Mouse (Mus musculus) myocyte (in vitro differentiated cells): ENCODE measurements at regions not wholly inside any gene's neighbourhood (a gene's known extent, or its start where the extent isn't known, plus 50 kb on each side); places are given as distances from the start of the nearest gene placed in this dataset.

ENCODE experiments used
- H3K27me3 ChIP-seq: one replicate; pipeline ENCODE4 v1.6.1; 2011; ENCODE audit not compliant: control insufficient read depth, insufficient read depth, insufficient read length
- H3K36me3 ChIP-seq: one replicate; pipeline ENCODE4 v1.6.1; 2011; ENCODE audit not compliant: control insufficient read depth, insufficient read depth
- H3K4me2 ChIP-seq: one replicate; pipeline ENCODE4 v1.6.1; 2011; ENCODE audit warnings: low read depth, control low read depth
- H3K4me3 ChIP-seq: one replicate; pipeline ENCODE4 v1.5.1; 2011; ENCODE audit warnings: mild to moderate bottlenecking, control low read depth, moderate library complexity
- H3K79me2 ChIP-seq: one replicate; pipeline ENCODE4 v1.6.1; 2011; ENCODE audit not compliant: control insufficient read depth, insufficient read depth
- H3ac ChIP-seq: one replicate; pipeline ENCODE4 v1.6.1; 2011; ENCODE audit not compliant: control insufficient read depth, insufficient read length
- CEBPB ChIP-seq: IDR thresholded peaks from 2 replicates; pipeline ENCODE4 v1.6.1; 2011; ENCODE audit warnings: mild to moderate bottlenecking, moderate library complexity; ENCODE audit not compliant: poor library complexity, insufficient read depth, severe bottlenecking
- E2F4 ChIP-seq: IDR thresholded peaks from one replicate; pipeline ENCODE4 v1.6.1; 2011; ENCODE audit warnings: mild to moderate bottlenecking, control low read depth, moderate library complexity; ENCODE audit not compliant: insufficient read depth
- MAX ChIP-seq: IDR thresholded peaks from one replicate; pipeline ENCODE4 v1.6.1; 2011; ENCODE audit warnings: low read depth, mild to moderate bottlenecking, control low read depth
- MYOD1 ChIP-seq, 3 experiments: IDR thresholded peaks; one replicate each; pipeline ENCODE4 v1.6.1; 2011; ENCODE audit warnings: control low read depth in 2 of 3, low read depth in 2 of 3, mild to moderate bottlenecking in 2 of 3, moderate library complexity in 1 of 3; ENCODE audit not compliant: insufficient read length in 2 of 3, control insufficient read depth in 1 of 3
- MYOG ChIP-seq, 3 experiments: IDR thresholded peaks; one replicate each; pipeline ENCODE4 v1.6.1; 2011; ENCODE audit warnings: control low read depth in 2 of 3, low read depth in 2 of 3, mild to moderate bottlenecking in 2 of 3; ENCODE audit not compliant: insufficient read length in 2 of 3, control insufficient read depth in 1 of 3, insufficient read depth in 1 of 3
- POLR2A ChIP-seq: IDR thresholded peaks from one replicate; pipeline ENCODE4 v1.6.1; 2011; ENCODE audit warnings: low read depth, mild to moderate bottlenecking, control low read depth, moderate library complexity; ENCODE audit not compliant: insufficient read length
- POLR2AphosphoS2 ChIP-seq: IDR thresholded peaks from one replicate; pipeline ENCODE4 v1.6.1; 2011; ENCODE audit warnings: low read depth, control low read depth; ENCODE audit not compliant: insufficient read length
- REST ChIP-seq: IDR thresholded peaks from one replicate; pipeline ENCODE4 v1.6.1; 2011; ENCODE audit warnings: mild to moderate bottlenecking, control low read depth, moderate library complexity; ENCODE audit not compliant: insufficient read depth, insufficient read length
- SRF ChIP-seq: IDR thresholded peaks from one replicate; pipeline ENCODE4 v1.6.1; 2011; ENCODE audit warnings: low read depth; ENCODE audit not compliant: control insufficient read depth, insufficient read length
- TCF12 ChIP-seq: IDR thresholded peaks from one replicate; pipeline ENCODE4 v1.6.1; 2011; ENCODE audit warnings: mild to moderate bottlenecking, control low read depth; ENCODE audit not compliant: poor library complexity, insufficient read depth, severe bottlenecking
- TCF3 ChIP-seq: IDR thresholded peaks from one replicate; pipeline ENCODE4 v1.6.1; 2011; ENCODE audit warnings: low read depth, control low read depth; ENCODE audit not compliant: insufficient read length
- USF1 ChIP-seq: IDR thresholded peaks from one replicate; pipeline ENCODE4 v1.6.1; 2011; ENCODE audit warnings: low read depth, mild to moderate bottlenecking, control low read depth, moderate library complexity

DNA sequence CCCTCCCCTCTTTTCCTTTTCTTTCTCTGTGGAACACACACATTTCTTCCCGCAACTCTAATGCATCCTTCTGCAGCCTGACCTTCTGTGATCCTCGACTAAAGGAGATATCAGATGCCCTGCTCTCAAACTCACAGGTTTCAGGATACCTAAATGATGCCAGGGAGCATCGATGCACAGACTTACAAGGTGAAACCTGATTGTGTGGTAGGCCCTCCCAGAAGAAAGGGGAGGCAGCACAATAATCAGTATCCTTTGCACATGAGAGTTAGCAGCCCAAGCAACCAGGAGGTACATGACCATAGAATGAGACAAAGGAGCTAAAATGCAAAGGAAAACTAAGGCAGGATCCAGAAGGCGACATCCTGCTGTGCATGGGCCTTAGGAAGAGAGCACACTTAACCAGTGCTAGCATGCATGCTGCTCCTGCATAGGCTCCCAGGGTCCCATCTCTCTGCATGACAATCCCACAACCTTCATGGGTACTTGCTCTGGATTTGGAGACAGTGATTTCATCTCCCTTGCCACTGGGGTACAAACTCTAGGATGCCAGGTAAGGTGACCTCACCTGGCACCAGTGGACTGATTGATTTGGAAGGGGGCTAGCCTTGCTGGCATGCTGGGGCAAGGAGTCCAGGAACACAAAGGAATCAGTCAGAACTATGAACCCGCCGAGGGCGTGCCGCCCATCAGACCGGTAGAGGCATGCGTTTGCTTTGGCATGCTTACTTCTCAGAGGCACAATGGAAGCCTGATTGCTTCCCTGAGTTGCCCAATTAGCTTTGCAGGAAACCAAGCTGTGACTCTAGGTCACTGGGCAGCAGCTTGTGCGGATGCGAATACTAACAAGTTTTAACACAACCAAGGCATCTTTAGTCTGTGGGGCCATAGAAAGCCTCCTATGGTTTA, 1142.7 kb downstream of the Mrps31 start:
- Histone ChIP-seq H3K4me3 (no peak overlapping the region), H3K27me3 (no peaks in the 10 kb centered on the region), H3K79me2 (no peaks in the 10 kb centered on the region), H3K4me2 (no peak overlapping the region), H3ac (no peak overlapping the region), H3K36me3 (no peaks in the 10 kb centered on the region)
- no peak for TF ChIP-seq POLR2AphosphoS2
- no peak for TF ChIP-seq TCF12
- no peak for TF ChIP-seq MAX
- TF ChIP-seq SRF, result no peak
- no peak for TF ChIP-seq MYOG (IDR thresholded peaks at IDR 0.05; ENCODE audit: control insufficient read depth in 1 of 3, insufficient read depth in 1 of 3, insufficient read length in 2 of 3, low read depth in 2 of 3)
- no peak for TF ChIP-seq POLR2A
- TF ChIP-seq USF1, result no peak
- TF ChIP-seq E2F4, result no peak
- no peak for TF ChIP-seq CEBPB
- no peak for TF ChIP-seq MYOD1 (IDR thresholded peaks at IDR 0.05; ENCODE audit: control insufficient read depth in 1 of 3, insufficient read length in 2 of 3, low read depth in 2 of 3)
- TF ChIP-seq REST, result no peak
- TF ChIP-seq TCF3, result no peak

DNA sequence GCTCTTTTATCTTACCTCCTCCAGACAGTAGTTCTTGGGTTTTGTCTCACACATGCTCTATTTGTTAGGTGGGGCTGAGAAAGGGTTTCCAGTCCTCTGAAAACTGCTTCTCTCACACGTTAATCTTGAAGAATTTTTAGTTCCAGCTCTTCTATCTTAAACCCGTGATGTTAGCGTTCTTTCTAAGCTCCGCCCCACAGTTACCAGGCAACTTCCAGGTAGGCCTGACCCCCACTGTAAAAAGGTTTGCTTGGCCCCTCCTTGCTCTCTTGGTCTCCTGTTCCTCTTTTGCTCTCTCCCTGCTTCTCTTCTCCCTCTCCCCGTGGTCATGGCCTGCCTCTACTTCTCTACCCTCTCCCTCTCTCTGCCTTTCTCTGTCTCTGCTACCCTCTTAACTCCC, 1149.7 kb downstream of the Mrps31 start:
- Histone ChIP-seq H3K36me3 (no peaks in the 10 kb centered on the region), H3K4me3 (no peak overlapping the region), H3ac (no peak overlapping the region), H3K27me3 (no peaks in the 10 kb centered on the region), H3K79me2 (no peaks in the 10 kb centered on the region), H3K4me2 (no peak overlapping the region)
- no peak for TF ChIP-seq SRF
- TF ChIP-seq MYOD1 (IDR thresholded peaks at IDR 0.05; ENCODE audit: control insufficient read depth in 1 of 3, insufficient read length in 2 of 3, low read depth in 2 of 3), result no peak
- TF ChIP-seq CEBPB, result no peak
- TF ChIP-seq TCF3, result no peak
- TF ChIP-seq TCF12, result no peak
- no peak for TF ChIP-seq MYOG (IDR thresholded peaks at IDR 0.05; ENCODE audit: control insufficient read depth in 1 of 3, insufficient read depth in 1 of 3, insufficient read length in 2 of 3, low read depth in 2 of 3)
- no peak for TF ChIP-seq MAX
- TF ChIP-seq E2F4, result no peak

DNA sequence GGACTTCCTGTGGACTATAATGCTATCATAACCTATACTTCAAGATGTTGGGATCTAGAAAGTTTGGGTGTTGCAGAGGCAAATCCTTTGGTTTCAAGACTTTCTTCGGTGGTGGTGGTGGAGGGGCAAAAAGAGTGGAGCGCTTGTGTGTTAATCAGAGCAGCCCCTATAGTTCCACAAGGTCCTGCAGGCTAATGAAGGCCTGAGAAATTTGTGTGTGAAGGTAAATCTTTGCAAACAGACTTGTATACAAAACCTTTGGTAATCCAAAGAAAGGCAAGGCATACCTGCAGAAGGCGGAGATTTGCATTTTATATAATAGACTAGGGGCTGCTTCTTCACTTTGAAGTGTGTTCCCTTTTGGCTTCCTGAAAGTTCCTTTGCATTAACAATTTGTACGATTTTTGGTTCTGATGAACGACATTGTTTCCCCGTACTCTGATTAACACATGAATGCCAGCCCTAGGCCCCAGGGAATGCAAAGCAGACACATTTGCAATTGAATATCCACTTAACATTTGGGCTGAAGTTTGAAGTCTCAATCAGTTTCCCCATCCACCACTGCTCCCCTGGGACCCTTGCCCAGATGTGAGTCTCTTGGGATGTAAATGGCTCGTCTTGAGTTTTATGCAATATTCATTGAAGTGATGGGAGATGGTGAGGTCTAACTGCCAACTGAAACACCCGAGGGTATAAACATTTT, 1150.7 kb downstream of the Mrps31 start:
- no peaks in the 10 kb centered on the region for H3K27me3 ChIP-seq
- no peak overlapping the region for H3K4me3 ChIP-seq
- no peaks in the 10 kb centered on the region for H3K36me3 ChIP-seq
- no peak overlapping the region for H3K4me2 ChIP-seq
- no peak overlapping the region for H3ac ChIP-seq
- TF ChIP-seq SRF (no peak), TCF12 (no peak), POLR2AphosphoS2 (no peak), USF1 (no peak), E2F4 (no peak), TCF3 (no peak), MYOG (IDR thresholded peaks at IDR 0.05; ENCODE audit: control insufficient read depth in 1 of 3, insufficient read depth in 1 of 3, insufficient read length in 2 of 3, low read depth in 2 of 3) (no peak), CEBPB (no peak), MYOD1 (IDR thresholded peaks at IDR 0.05; ENCODE audit: control insufficient read depth in 1 of 3, insufficient read length in 2 of 3, low read depth in 2 of 3) (no peak)
- no peaks in the 10 kb centered on the region for H3K79me2 ChIP-seq

GRCm38 (mm10) chr8:23562504-23562903, 1151.3 kb downstream of the Mrps31 start:
- Histone ChIP-seq H3K36me3 (no peaks in the 10 kb centered on the region), H3ac (no peak overlapping the region), H3K4me3 (no peak overlapping the region), H3K4me2 (no peak overlapping the region), H3K79me2 (no peaks in the 10 kb centered on the region), H3K27me3 (no peaks in the 10 kb centered on the region)
- no peak for TF ChIP-seq SRF
- no peak for TF ChIP-seq REST
- TF ChIP-seq MAX, result no peak
- TF ChIP-seq USF1, result no peak
- no peak for TF ChIP-seq TCF3
- no peak for TF ChIP-seq MYOD1 (IDR thresholded peaks at IDR 0.05; ENCODE audit: control insufficient read depth in 1 of 3, insufficient read length in 2 of 3, low read depth in 2 of 3)
- no peak for TF ChIP-seq POLR2AphosphoS2
- TF ChIP-seq TCF12, result no peak
